Mouse (Mus musculus): Measurements from ENCODE around the gene Col25a1.

DNA sequence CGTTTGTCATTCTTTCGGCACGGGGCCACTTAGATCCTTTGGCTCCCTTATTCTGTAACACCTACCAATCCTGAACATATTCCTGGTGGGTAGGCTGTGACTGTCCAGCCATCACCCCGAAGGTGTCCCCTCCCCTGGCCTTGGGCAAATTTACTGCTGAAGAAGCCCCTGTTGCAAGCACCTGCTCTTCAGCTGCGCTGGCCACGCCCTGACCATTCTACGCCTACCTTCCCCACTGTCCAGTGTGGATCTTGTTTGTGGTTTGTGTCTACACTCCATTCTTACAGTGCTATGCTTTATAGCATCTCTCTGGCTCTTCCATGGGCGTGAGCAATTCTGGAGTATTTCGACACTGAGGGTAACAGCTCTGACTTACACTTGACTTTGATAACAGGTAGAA is 42.6 kb upstream of the Col25a1 start:
- TF ChIP-seq CTCF (IDR thresholded peaks at IDR 0.05; ENCODE audit: insufficient read depth, low read depth, low read length): no peak
- no peak for TF ChIP-seq POLR2A (IDR thresholded peaks at IDR 0.05; ENCODE audit: insufficient read depth, low read depth, low read length)

Data from olfactory bulb, adult 2 months (tissue).